In the genomic region with DNA sequence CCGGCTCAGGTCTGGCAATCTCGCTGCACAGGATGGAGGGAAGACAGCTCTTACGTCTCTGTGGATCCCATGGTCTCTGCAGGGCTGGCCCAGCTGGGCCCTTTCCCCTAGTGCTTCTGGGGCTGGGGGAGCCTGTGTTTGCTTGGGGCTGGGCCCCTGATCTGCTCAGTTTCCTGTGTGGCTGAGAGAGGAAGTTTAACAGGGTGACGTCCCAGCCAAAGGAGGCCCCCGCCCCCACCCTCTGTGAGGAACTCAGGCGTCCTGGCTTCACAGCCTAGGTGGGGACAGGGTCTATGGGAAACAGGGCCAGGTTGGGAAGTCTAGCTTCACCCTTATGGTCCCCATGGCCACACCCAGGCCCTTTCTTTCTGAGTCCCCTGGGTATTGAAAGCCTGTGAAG, we compare ENCODE assay signal across 9 mouse cellular contexts. TPM values are rescaled to one million over a fixed set of nuclear protein-coding genes. Genes with fewer than 3 reads are reported as not detected.
DNase-seq lines count a peak whose midpoint lies in the region; ATAC-seq and TF ChIP-seq lines count a peak whose summit lies in the region.
"Had no signal": no experiment of that assay in that cellular context is flagged by ENCODE, and none has a peak within 500 bp of the region (broad histone marks: within the 10 kb centered on the region; RNA-seq: fewer than 3 reads in every experiment).

A gene (minus strand): TSS at position 179 of the 400 bp plus-strand sequence.

- peaks cover 3% of the 10 kb centered on the region; the same call in 1 of the 2 replicates for H3K4me1 ChIP-seq in kidney, embryonic 15.5 days
- no peaks in the 10 kb centered on the region for H3K4me1 ChIP-seq in lung, postnatal 0 days (ENCODE audit: insufficient read depth, low read depth, low read length)
- H3K4me1 ChIP-seq in stomach, embryonic 16.5 days (ENCODE audit: control insufficient read depth, insufficient read depth, low read length) = peaks cover 4% of the 10 kb centered on the region; the same call in 1 of the 2 replicates

- peak; percentile 27; the same call in 1 of the 2 replicates for ATAC-seq in kidney, embryonic 15.5 days (replicated peaks; ENCODE audit: low FRiP score)
- ATAC-seq in granulocyte monocyte progenitor cell, adult 5-6 weeks (replicated peaks; ENCODE audit: poor library complexity, severe bottlenecking) = peak; percentile 94
- ATAC-seq in lung, postnatal 0 days = peak; percentile 63
- ATAC-seq in stomach, embryonic 16.5 days (ENCODE audit: insufficient read depth, low FRiP score) = 0 out of 2 replicates have a peak, but pooled peaks have one; percentile 9

- no peak for TF ChIP-seq CTCF in lung, postnatal 0 days (IDR thresholded peaks at IDR 0.05)

- no peak for DNase-seq in kidney, adult 18-20 months
- DNase-seq in lung, postnatal 0 days (ENCODE audit: low spot score) = peak; percentile 29
- no peak for DNase-seq in embryo, embryonic 10.5 days (ENCODE audit: low spot score)
- DNase-seq in layer of hippocampus, postnatal 25 days (ENCODE audit: extremely low spot score in 1 of 2, low spot score in 1 of 2) = no peak
- DNase-seq in c-Kit-positive CD71-positive TER-119-positive erythroid progenitor cells, embryonic 14.5 days (ENCODE audit: low spot score) = no peak

- no peaks in the 10 kb centered on the region for H3K36me3 ChIP-seq in kidney, embryonic 15.5 days
- no peaks in the 10 kb centered on the region for H3K36me3 ChIP-seq in lung, postnatal 0 days (ENCODE audit: insufficient read depth, low read length)
- H3K36me3 ChIP-seq in stomach, embryonic 16.5 days (ENCODE audit: control insufficient read depth, insufficient read depth, low read length) = no peaks in the 10 kb centered on the region
- H3K36me3 ChIP-seq: limb, embryonic 15.5 days had no signal

- 36% methylated on average over 6 of the region's 6 CpGs for WGBS in kidney, embryonic 15.5 days
- WGBS in lung, postnatal 0 days = 39% methylated on average over 6 of the region's 6 CpGs
- WGBS in stomach, embryonic 16.5 days = 37% methylated on average over 6 of the region's 6 CpGs

- no peak within 1 kb of the TSS for H3K27ac ChIP-seq in kidney, embryonic 15.5 days
- no peak within 1 kb of the TSS for H3K27ac ChIP-seq in lung, postnatal 0 days (ENCODE audit: low read length)
- no peak within 1 kb of the TSS for H3K27ac ChIP-seq in stomach, embryonic 16.5 days (ENCODE audit: low read length)
- H3K27ac ChIP-seq: limb, embryonic 15.5 days had no signal

- no peaks in the 10 kb centered on the region for H3K27me3 ChIP-seq in kidney, embryonic 15.5 days
- H3K27me3 ChIP-seq in lung, postnatal 0 days (replicated peaks; ENCODE audit: insufficient read depth, low read length) = no peaks in the 10 kb centered on the region
- H3K27me3 ChIP-seq in stomach, embryonic 16.5 days (ENCODE audit: control insufficient read depth, insufficient read depth, low read length) = no peaks in the 10 kb centered on the region
- H3K27me3 ChIP-seq: limb, embryonic 15.5 days had no signal

- H3K4me2 ChIP-seq in kidney, embryonic 15.5 days = no peak within 1 kb of the TSS
- H3K4me2 ChIP-seq in lung, postnatal 0 days (replicated peaks; ENCODE audit: low read depth, low read length) = no peak within 1 kb of the TSS
- H3K4me2 ChIP-seq in stomach, embryonic 16.5 days (ENCODE audit: low read depth, low read length) = no peak within 1 kb of the TSS
- H3K4me2 ChIP-seq: limb, embryonic 15.5 days had no signal

- H3K4me3 ChIP-seq in kidney, embryonic 15.5 days (replicated peaks) = no peak within 1 kb of the TSS
- no peak within 1 kb of the TSS for H3K4me3 ChIP-seq in lung, postnatal 0 days (ENCODE audit: low read depth, low read length)
- no peak within 1 kb of the TSS; the same call in 1 of the 2 replicates for H3K4me3 ChIP-seq in stomach, embryonic 16.5 days (replicated peaks; ENCODE audit: low read length)
- H3K4me3 ChIP-seq: limb, embryonic 15.5 days had no signal

- H3K9ac ChIP-seq in kidney, embryonic 15.5 days = no peak within 1 kb of the TSS
- no peak within 1 kb of the TSS for H3K9ac ChIP-seq in lung, postnatal 0 days (replicated peaks; ENCODE audit: low read depth)
- H3K9ac ChIP-seq in stomach, embryonic 16.5 days (ENCODE audit: low read length) = peak within 1 kb of the TSS; percentile 57
- H3K9ac ChIP-seq: limb, embryonic 15.5 days had no signal

- no peaks in the 10 kb centered on the region for H3K9me3 ChIP-seq in kidney, embryonic 15.5 days (replicated peaks)
- no peaks in the 10 kb centered on the region for H3K9me3 ChIP-seq in lung, postnatal 0 days (ENCODE audit: low read length)
- H3K9me3 ChIP-seq in stomach, embryonic 16.5 days (replicated peaks; ENCODE audit: control insufficient read depth, low read length) = no peaks in the 10 kb centered on the region
- H3K9me3 ChIP-seq: limb, embryonic 15.5 days had no signal

- no peak for TF ChIP-seq EP300 in lung, postnatal 0 days (IDR thresholded peaks at IDR 0.05)

RNA-seq across cellular contexts. Expression of the gene that starts here (rescaled TPM):
- polyA plus RNA-seq in kidney, embryonic 15.5 days (2015; fragmentation: Nextera tagmentation; extraction: Ambion mirVana) = 4.7 and 6.0 TPM in 2 replicates
- total RNA-seq in granulocyte monocyte progenitor cell, adult 5-6 weeks (2014; fragmentation: Nextera tagmentation) = 24.7 and 27.1 TPM in 2 replicates
- 2.9 and 3.0 TPM in 2 replicates for total RNA-seq in granulocyte monocyte progenitor cell, adult 5-6 weeks (2017)
- polyA plus RNA-seq in lung, postnatal 0 days (2015; fragmentation: Nextera tagmentation; extraction: Ambion mirVana) = 5.7 and 6.0 TPM in 2 replicates
- polyA plus RNA-seq in stomach, embryonic 16.5 days (2015; fragmentation: Nextera tagmentation; extraction: Ambion mirVana) = 6.3 and 6.6 TPM in 2 replicates
- total RNA-seq in layer of hippocampus, postnatal 25 days (2021) = 1 to 10 TPM in 1 of 2 experiments, under 1 TPM in 1; 0.47 to 2.0 TPM

Comparison
In these comparisons a context has a peak if more than half of its experiments do, and no peak if none do; other contexts are left out.
1. ATAC-seq: peak in every context shown above with its lines; median percentile 94 in granulocyte monocyte progenitor cell, adult 5-6 weeks; 63 in lung, postnatal 0 days; 27 in kidney, embryonic 15.5 days; 9 in stomach, embryonic 16.5 days.